Mouse (Mus musculus) MEL (cell line): ENCODE results near the gene Hexim1. TPM values are rescaled to one million over a fixed set of nuclear protein-coding genes. Genes with fewer than 3 reads are reported as not detected.
A peak's percentile ranks its signal among the peaks of the same experiment; 100 is the strongest.

Source experiments
- DNase-seq: peaks from one replicate; pipeline ENCODE4 v3.0.0; 2011; ENCODE audit warnings: low read depth, low spot score
- H3K27ac ChIP-seq: 2 replicates; pipeline ENCODE4 v1.5.1; 2012; ENCODE audit warnings: low read depth, mild to moderate bottlenecking, control low read depth, low read length, moderate library complexity; ENCODE audit not compliant: control insufficient read depth
- H3K27me3 ChIP-seq, 2 experiments: fragments of 150-350 bp in 1 of 2; sonication (generic) in 1 of 2; 2 replicates each; pipeline ENCODE4 v1.6.1; 2012; ENCODE audit warnings: low read length in 2 of 2, mild to moderate bottlenecking in 2 of 2, improper control_type of control experiment in 1 of 2, moderate library complexity in 1 of 2; ENCODE audit not compliant: insufficient read depth in 2 of 2, control insufficient read depth in 1 of 2
- H3K36me3 ChIP-seq, 2 experiments: 2 replicates each; pipeline ENCODE4 v1.6.1; 2012 to 2014; ENCODE audit warnings: low read length in 2 of 2, improper control_type of control experiment in 1 of 2, inconsistent platforms in 1 of 2, mild to moderate bottlenecking in 1 of 2; ENCODE audit not compliant: insufficient read depth in 2 of 2, control insufficient read depth in 1 of 2
- H3K4me1 ChIP-seq, 2 experiments: fragments of 150-350 bp in 1 of 2; sonication (generic) in 1 of 2; 2 replicates each; pipeline ENCODE4 v1.6.1; 2012; ENCODE audit warnings: low read length in 2 of 2, improper control_type of control experiment in 1 of 2, mild to moderate bottlenecking in 1 of 2; ENCODE audit not compliant: insufficient read depth in 2 of 2, control insufficient read depth in 1 of 2
- H3K4me3 ChIP-seq, 2 experiments: fragments of 150-350 bp in 1 of 2; sonication (generic) in 1 of 2; 2 replicates each; pipeline ENCODE4 v1.5.1; 2012; ENCODE audit warnings: low read depth in 2 of 2, low read length in 2 of 2, mild to moderate bottlenecking in 2 of 2, moderate library complexity in 2 of 2, control low read depth in 1 of 2, improper control_type of control experiment in 1 of 2; ENCODE audit not compliant: control insufficient read depth in 1 of 2, insufficient read depth in 1 of 2
- H3K79me2 ChIP-seq: 2 replicates; pipeline ENCODE4 v1.6.1; 2012; ENCODE audit warnings: mild to moderate bottlenecking, low read length, moderate library complexity; ENCODE audit not compliant: control insufficient read depth, poor library complexity, insufficient read depth
- H3K9ac ChIP-seq: 2 replicates; pipeline ENCODE4 v1.6.1; 2012; ENCODE audit warnings: low read depth, mild to moderate bottlenecking, control low read depth, low read length, moderate library complexity; ENCODE audit not compliant: control insufficient read depth, poor library complexity, severe bottlenecking
- H3K9me3 ChIP-seq: fragments of 150-350 bp; sonication (generic); replicated peaks from 2 replicates; pipeline ENCODE4 v1.6.1; 2012; ENCODE audit warnings: mild to moderate bottlenecking, low read length, improper control_type of control experiment, moderate library complexity; ENCODE audit not compliant: insufficient read depth
- BHLHE40 ChIP-seq: IDR thresholded peaks from 2 replicates; pipeline ENCODE4 v1.6.1; 2012; ENCODE audit warnings: low read depth, mild to moderate bottlenecking, inconsistent platforms, low read length, improper control_type of control experiment, borderline replicate concordance
- CHD1 ChIP-seq: IDR thresholded peaks from 2 replicates; pipeline ENCODE4 v1.6.1; 2012; ENCODE audit warnings: low read depth, mild to moderate bottlenecking, inconsistent platforms, low read length, improper control_type of control experiment
- ELF1 ChIP-seq: IDR thresholded peaks from 2 replicates; pipeline ENCODE4 v1.6.1; 2014; ENCODE audit warnings: low read depth, mild to moderate bottlenecking, inconsistent platforms, low read length, improper control_type of control experiment, moderate library complexity
- EP300 ChIP-seq, 2 experiments: IDR thresholded peaks; 2 replicates each; pipeline ENCODE4 v1.6.1; 2011; ENCODE audit warnings: improper control_type of control experiment in 2 of 2, low read length in 2 of 2, low read depth in 1 of 2, mild to moderate bottlenecking in 1 of 2
- ETS1 ChIP-seq: IDR thresholded peaks from 2 replicates; pipeline ENCODE4 v1.6.1; 2012; ENCODE audit warnings: low read depth, mild to moderate bottlenecking, inconsistent platforms, low read length, improper control_type of control experiment, moderate library complexity
- JUND ChIP-seq: IDR thresholded peaks from 2 replicates; pipeline ENCODE4 v1.6.1; 2011; ENCODE audit warnings: low read depth, mild to moderate bottlenecking, improper control_type of control experiment, low read length
- MAFK ChIP-seq: IDR thresholded peaks from 2 replicates; pipeline ENCODE4 v1.6.1; 2011; ENCODE audit warnings: low read depth, mild to moderate bottlenecking, low read length, improper control_type of control experiment, borderline replicate concordance
- MEF2A ChIP-seq: IDR thresholded peaks from 2 replicates; pipeline ENCODE4 v1.6.1; 2014; ENCODE audit warnings: low read depth, mild to moderate bottlenecking, inconsistent platforms, low read length, improper control_type of control experiment; ENCODE audit not compliant: poor library complexity, insufficient replicate concordance, severe bottlenecking; ENCODE audit errors: extremely low read depth
- NELFE ChIP-seq: IDR thresholded peaks from 2 replicates; pipeline ENCODE4 v1.6.1; 2011; ENCODE audit warnings: low read depth, low read length, improper control_type of control experiment
- POLR2A ChIP-seq, 2 experiments: IDR thresholded peaks; 2 replicates each; pipeline ENCODE4 v1.6.1; 2011 to 2012; ENCODE audit warnings: low read length in 2 of 2, mild to moderate bottlenecking in 2 of 2, control low read depth in 1 of 2, improper control_type of control experiment in 1 of 2, low read depth in 1 of 2, moderate library complexity in 1 of 2; ENCODE audit not compliant: control insufficient read depth in 1 of 2, insufficient read depth in 1 of 2, poor library complexity in 1 of 2
- POLR2AphosphoS5 ChIP-seq: IDR thresholded peaks from 2 replicates; pipeline ENCODE4 v1.6.1; 2012; ENCODE audit warnings: low read depth, borderline replicate concordance, mild to moderate bottlenecking, inconsistent platforms, low read length, moderate library complexity, mixed read lengths
- RAD21 ChIP-seq: IDR thresholded peaks from 2 replicates; pipeline ENCODE4 v1.6.1; 2011; ENCODE audit warnings: mild to moderate bottlenecking, low read depth, low read length, improper control_type of control experiment
- RCOR1 ChIP-seq: IDR thresholded peaks from 2 replicates; pipeline ENCODE4 v1.6.1; 2012; ENCODE audit warnings: low read depth, mild to moderate bottlenecking, inconsistent platforms, low read length, improper control_type of control experiment
- SIN3A ChIP-seq: IDR thresholded peaks from 2 replicates; pipeline ENCODE4 v1.6.1; 2012; ENCODE audit warnings: low read length, improper control_type of control experiment, inconsistent platforms
- TAL1 ChIP-seq: IDR thresholded peaks from 2 replicates; pipeline ENCODE4 v1.6.1; 2012; ENCODE audit warnings: mild to moderate bottlenecking, inconsistent platforms, low read length, moderate library complexity, mixed read lengths
- TBP ChIP-seq: IDR thresholded peaks from 2 replicates; pipeline ENCODE4 v1.8.0; 2011; ENCODE audit warnings: low read depth, low read length, improper control_type of control experiment
- USF1 ChIP-seq: IDR thresholded peaks from 2 replicates; pipeline ENCODE4 v1.6.1; 2014; ENCODE audit warnings: low read depth, mild to moderate bottlenecking, inconsistent platforms, low read length, improper control_type of control experiment, moderate library complexity
- ZKSCAN1 ChIP-seq: IDR thresholded peaks from 2 replicates; pipeline ENCODE4 v1.6.1; 2012; ENCODE audit warnings: low read depth, mild to moderate bottlenecking, inconsistent platforms, low read length, improper control_type of control experiment, moderate library complexity
- ZMIZ1 ChIP-seq: IDR thresholded peaks from 2 replicates; pipeline ENCODE4 v1.6.1; 2012; ENCODE audit warnings: low read depth, mild to moderate bottlenecking, inconsistent platforms, low read length, improper control_type of control experiment, moderate library complexity
- ZNF384 ChIP-seq: IDR thresholded peaks from 2 replicates; pipeline ENCODE4 v1.6.1; 2012; ENCODE audit warnings: low read depth, mild to moderate bottlenecking, inconsistent platforms, low read length, improper control_type of control experiment
- polyA plus RNA-seq, 2 experiments: library from polyadenylated mRNA; stranded (reverse) in 1 of 2; unstranded in 1 of 2; fragments of >175 nt in 1 of 2; fragments of >200 nt in 1 of 2; gene quantifications; 2 replicates each; pipeline versions ENCODE4 v1.2.1 to v1.2.4; 2012; ENCODE audit warnings: low replicate concordance in 2 of 2, low read depth in 1 of 2; ENCODE audit not compliant: insufficient read length in 2 of 2, insufficient read depth in 1 of 2, missing spikeins in 1 of 2
- total RNA-seq: library from RNA; depleted of rRNA; stranded (reverse); fragments of 300-350 nt; gene quantifications from 2 replicates; pipeline ENCODE4 v1.2.3, GENCODE M21; 2012

The Hexim1 gene
- total and polyA plus RNA-seq, 3 experiments, result 17.3 to 25.4 TPM; not detected in 1

DNA sequence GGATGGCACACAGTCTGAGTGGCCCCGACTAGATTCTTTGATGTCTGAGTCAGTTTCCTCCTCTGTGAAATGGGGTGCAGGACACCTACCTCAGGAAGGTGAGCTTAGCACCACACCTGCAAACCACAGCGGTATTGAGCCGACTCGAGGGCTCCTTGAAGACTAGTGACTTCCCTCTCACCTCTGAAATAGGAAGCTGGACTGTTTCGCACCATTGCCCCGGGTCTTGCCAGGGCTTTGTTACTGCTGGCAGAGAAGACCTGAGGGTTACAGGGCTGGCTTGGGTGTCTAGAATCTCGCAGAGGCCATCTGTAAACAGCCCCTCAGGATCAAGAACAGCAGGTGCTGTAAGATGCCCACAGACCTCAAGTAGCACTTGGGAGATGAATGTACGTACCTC lies 15.7 kb upstream of the Hexim1 start:
- Histone ChIP-seq H3K27ac (no peak overlapping the region), H3K9ac (no peak overlapping the region), H3K27me3 (no peaks in the 10 kb centered on the region), H3K9me3 (no peaks in the 10 kb centered on the region), H3K4me3 (no peak overlapping the region), H3K4me1 (peaks cover 9 to 20% of the 10 kb centered on the region in 2 experiments), H3K79me2 (no peaks in the 10 kb centered on the region; the same call in 1 of the 2 replicates), H3K36me3 (peaks cover 0 to 9% of the 10 kb centered on the region in 2 experiments; a peak in 2 of 4 replicates)
- DNase-seq, result no peak
- no peak for TF ChIP-seq ZKSCAN1
- TF ChIP-seq ELF1, result no peak
- no peak for TF ChIP-seq ZMIZ1
- TF ChIP-seq JUND, result no peak
- TF ChIP-seq TBP, result no peak
- TF ChIP-seq MAFK, result no peak
- no peak for TF ChIP-seq TAL1
- no peak for TF ChIP-seq EP300 (IDR thresholded peaks at IDR 0.05; ENCODE audit: low read depth in 1 of 2, low read length in 2 of 2)
- no peak for TF ChIP-seq RAD21
- no peak for TF ChIP-seq ETS1
- no peak for TF ChIP-seq BHLHE40
- no peak for TF ChIP-seq SIN3A
- TF ChIP-seq RCOR1, result no peak
- TF ChIP-seq CHD1, result no peak
- no peak for TF ChIP-seq MEF2A
- TF ChIP-seq USF1, result no peak
- TF ChIP-seq POLR2AphosphoS5, result no peak
- TF ChIP-seq, all 39 proteins: peak for 0

DNA sequence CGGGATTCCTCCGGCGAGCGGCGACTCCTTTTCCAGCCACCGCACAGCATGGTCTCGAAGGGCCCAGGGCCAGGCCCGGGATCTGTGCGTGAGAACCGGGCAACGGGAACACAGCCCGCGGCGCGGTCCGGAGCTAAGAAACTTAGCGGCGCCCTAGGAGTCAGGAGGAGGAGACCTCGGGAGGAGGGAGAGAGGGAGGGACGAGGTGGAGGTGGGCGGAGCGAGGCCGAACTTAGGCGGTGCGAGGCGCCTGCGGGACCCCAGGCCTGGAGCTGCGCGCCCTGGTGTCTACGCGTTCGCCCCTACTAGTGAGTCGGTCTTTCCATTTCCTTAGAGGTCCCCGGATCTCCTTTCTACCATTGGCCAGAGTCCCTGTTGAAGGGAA lies 14.6 kb upstream of the Hexim1 start, which contains the start of the genes Plcd3 and Acbd4:
Gene Plcd3, minus strand, starts transcription at position 178 of the 385 bp plus-strand sequence.
Gene Acbd4, plus strand, starts transcription at position 202 of the 385 bp plus-strand sequence.
- H3K9ac ChIP-seq, result peak within 1 kb of the TSS; percentile 63
- H3K9me3 ChIP-seq, result no peaks in the 10 kb centered on the region
- H3K79me2 ChIP-seq, result no peaks in the 10 kb centered on the region; the same call in 1 of the 2 replicates
- H3K36me3 ChIP-seq, result peaks cover 0 to 9% of the 10 kb centered on the region in 2 experiments; a peak in 2 of 4 replicates
- DNase-seq, result peak; percentile 92
- peak; percentile 63 for TF ChIP-seq NELFE
- no peak for TF ChIP-seq ELF1
- TF ChIP-seq TBP, result no peak
- no peak for TF ChIP-seq ZNF384
- peak; percentile 39 to 62; a peak in 2 of 4 replicates for TF ChIP-seq POLR2A (IDR thresholded peaks at IDR 0.05; ENCODE audit: control insufficient read depth in 1 of 2, insufficient read depth in 1 of 2, low read depth in 1 of 2, low read length in 2 of 2, poor library complexity in 1 of 2)
- no peak for TF ChIP-seq ZKSCAN1
- no peak for TF ChIP-seq ETS1
- peak within 1 kb of the TSS; percentile 55 to 80 for H3K4me3 ChIP-seq
- H3K27me3 ChIP-seq, result no peaks in the 10 kb centered on the region
- H3K4me1 ChIP-seq, result peaks cover 9 to 20% of the 10 kb centered on the region in 2 experiments
- H3K27ac ChIP-seq, result peak within 1 kb of the TSS; percentile 39
